Mouse (Mus musculus): ENCODE results near the gene Slco1b2. TPM values are rescaled to one million over a fixed set of nuclear protein-coding genes. Genes with fewer than 3 reads are reported as not detected.

Gene Slco1b2
- polyA plus RNA-seq (2012): not detected in 2 replicates

- TF ChIP-seq GATA1 (IDR thresholded peaks at IDR 0.05; ENCODE audit: low read length): no peak
Measured at GRCm38 (mm10) chr6:141629291-141629690, at the start of gene Slco1b2. TSS of gene Slco1b2 (plus strand) at chr6:141629518.

GRCm38 (mm10) chr6:141584791-141585403 lies 44.4 kb upstream of the Slco1b2 start:
- TF ChIP-seq GATA1 (IDR thresholded peaks at IDR 0.05; ENCODE audit: low read length): no peak

- TF ChIP-seq GATA1 (IDR thresholded peaks at IDR 0.05; ENCODE audit: low read length): no peak
Measured at GRCm38 (mm10) chr6:141590002-141590401, 39.3 kb upstream of the Slco1b2 start.

GRCm38 (mm10) chr6:141596081-141596480 lies 33.2 kb upstream of the Slco1b2 start:
- no peak for TF ChIP-seq GATA1 (IDR thresholded peaks at IDR 0.05; ENCODE audit: low read length)

- TF ChIP-seq GATA1 (IDR thresholded peaks at IDR 0.05; ENCODE audit: low read length): no peak
Measured at GRCm38 (mm10) chr6:141597037-141597436, 32.3 kb upstream of the Slco1b2 start.

GRCm38 (mm10) chr6:141600940-141601339 lies 28.4 kb upstream of the Slco1b2 start:
- TF ChIP-seq GATA1 (IDR thresholded peaks at IDR 0.05; ENCODE audit: low read length): no peak

GRCm38 (mm10) chr6:141610702-141611260 lies 18.5 kb upstream of the Slco1b2 start:
- no peak for TF ChIP-seq GATA1 (IDR thresholded peaks at IDR 0.05; ENCODE audit: low read length)

- TF ChIP-seq GATA1 (IDR thresholded peaks at IDR 0.05; ENCODE audit: low read length): no peak
Measured at GRCm38 (mm10) chr6:141614017-141614416, 15.3 kb upstream of the Slco1b2 start.

GRCm38 (mm10) chr6:141615348-141615747 lies 14.0 kb upstream of the Slco1b2 start:
- TF ChIP-seq GATA1 (IDR thresholded peaks at IDR 0.05; ENCODE audit: low read length): no peak

GRCm38 (mm10) chr6:141632935-141633334 lies 3.6 kb downstream of the Slco1b2 start:
- no peak for TF ChIP-seq GATA1 (IDR thresholded peaks at IDR 0.05; ENCODE audit: low read length)

- no peak for TF ChIP-seq GATA1 (IDR thresholded peaks at IDR 0.05; ENCODE audit: low read length)
Measured at GRCm38 (mm10) chr6:141635250-141635649, 5.9 kb downstream of the Slco1b2 start.

GRCm38 (mm10) chr6:141640639-141641038 lies 11.3 kb downstream of the Slco1b2 start:
- no peak for TF ChIP-seq GATA1 (IDR thresholded peaks at IDR 0.05; ENCODE audit: low read length)

GRCm38 (mm10) chr6:141687008-141687407 lies 57.7 kb downstream of the Slco1b2 start:
- TF ChIP-seq GATA1 (IDR thresholded peaks at IDR 0.05; ENCODE audit: low read length): no peak

GRCm38 (mm10) chr6:141691246-141691645 lies 61.9 kb downstream of the Slco1b2 start:
- TF ChIP-seq GATA1 (IDR thresholded peaks at IDR 0.05; ENCODE audit: low read length): no peak

Other genes with a start within 250 kb of the Slco1b2 start
- not detected in 2 replicates for gene Slco1c1, start 105.2 kb upstream of the Slco1b2 start, polyA plus RNA-seq (2012)
- not detected in 2 replicates for gene Gm5724, start 144.3 kb downstream of the Slco1b2 start, polyA plus RNA-seq (2012)
- gene Slco1a4, start 226.7 kb downstream of the Slco1b2 start, polyA plus RNA-seq (2012): not detected in 2 replicates

Data from G1E-ER4 (cell line).